Mouse (Mus musculus): ENCODE results near the gene Vipas39. TPM values are rescaled to one million over a fixed set of nuclear protein-coding genes. Genes with fewer than 3 reads are reported as not detected.
A peak's percentile ranks its signal among the peaks of the same experiment; 100 is the strongest.

Gene Vipas39
- total RNA-seq, 2 experiments from 2014 or later, result 28.9 to 29.8 TPM

GRCm38 (mm10) chr12:87201694-87202093, 64.4 kb downstream of the Vipas39 start:
- intact Hi-C loops (cut with DNase I), result no loop called here
- DNase-seq, result no peak

GRCm38 (mm10) chr12:87199973-87200586, 66.0 kb downstream of the Vipas39 start, which contains the start of gene Tmed8:
Gene Tmed8 (minus strand): TSS chr12:87200454.
- DNase-seq, result peak; percentile 83 to 86
- intact Hi-C loops (cut with DNase I), result loop anchor here (5.0 kb wide), 1 partner anchor 53 kb away; the partner anchor contains the start of genes Gstz1 and Pomt2

- intact Hi-C loops (cut with DNase I), result loop anchor here (5.0 kb wide), 1 partner anchor 52 kb away; the partner anchor contains the start of genes Gstz1 and Pomt2
- DNase-seq, result peak; percentile 36
Measured at GRCm38 (mm10) chr12:87199206-87199972, 66.7 kb downstream of the Vipas39 start, which contains the start of gene Samd15. Gene Samd15 (plus strand): TSS chr12:87199723.

GRCm38 (mm10) chr12:87198792-87199191, 67.3 kb downstream of the Vipas39 start:
- DNase-seq, result no peak
- intact Hi-C loops (cut with DNase I), result loop anchor here (5.0 kb wide), 1 partner anchor 51 kb away; the partner anchor contains the start of genes Gstz1 and Pomt2

GRCm38 (mm10) chr12:87196310-87196709, 69.7 kb downstream of the Vipas39 start:
- intact Hi-C loops (cut with DNase I), result loop anchor here (5.0 kb wide), 1 partner anchor 49 kb away; the partner anchor contains the start of genes Gstz1 and Pomt2
- no peak for DNase-seq

- no peak for DNase-seq
Measured at GRCm38 (mm10) chr12:87195069-87195468, 71.0 kb downstream of the Vipas39 start.

GRCm38 (mm10) chr12:87193008-87193407, 73.0 kb downstream of the Vipas39 start:
- intact Hi-C loops (cut with DNase I), result no loop called here
- no peak for DNase-seq

More at GRCm38 (mm10) chr12:87195069-87195468, 71.0 kb downstream of the Vipas39 start:
- intact Hi-C loops (cut with DNase I), result loop anchor here (5.0 kb wide), 1 partner anchor 48 kb away; the partner anchor contains the start of genes Gstz1 and Pomt2

Small RNA genes within 50 kb of the gene (microRNA-seq; reads per million reads assigned to microRNA genes)
- 0 reads per million in 2 experiments for gene Gm47293

Other genes starting within 250 kb of the Vipas39 start
- under 1 TPM in 1 of 2 experiments, not detected in 1; 0.07 TPM for gene Tmem63c, start 244.9 kb downstream of the Vipas39 start, total RNA-seq (2021)
- not detected for gene Ngb, start 163.7 kb downstream of the Vipas39 start, total RNA-seq (2021)
- gene Gstz1, start 119.1 kb downstream of the Vipas39 start, total RNA-seq (2021), result 10 to 100 TPM; 48.1 to 53.0 TPM
- gene Pomt2, start 118.3 kb downstream of the Vipas39 start, total RNA-seq (2021), result 10 to 100 TPM; 11.5 to 11.9 TPM
- gene Samd15, start 66.5 kb downstream of the Vipas39 start, total RNA-seq (2021), result under 1 TPM; 0.32 to 0.57 TPM
- gene Tmed8, start 65.8 kb downstream of the Vipas39 start, total RNA-seq (2021), result 1 to 10 TPM; 5.4 to 6.0 TPM
- gene Noxred1, start 27.5 kb downstream of the Vipas39 start, total RNA-seq (2021), result under 1 TPM; 0.33 to 0.66 TPM
- gene Ahsa1, start 223 bp upstream of the Vipas39 start, total RNA-seq (2021), result 100 to 1,000 TPM; 103 to 107 TPM
- under 1 TPM in 1 of 2 experiments, not detected in 1; 0.15 TPM for gene Ism2, start 33.4 kb upstream of the Vipas39 start, total RNA-seq (2021)
- gene Sptlc2, start 122.1 kb upstream of the Vipas39 start, total RNA-seq (2021), result 10 to 100 TPM; 39.4 to 43.5 TPM
- 100 to 1,000 TPM; 140 to 162 TPM for gene Slirp, start 177.6 kb upstream of the Vipas39 start, total RNA-seq (2021)
- 10 to 100 TPM; 11.2 to 12.9 TPM for gene Alkbh1, start 177.8 kb upstream of the Vipas39 start, total RNA-seq (2021)
- 10 to 100 TPM; 40.5 to 42.8 TPM for gene Snw1, start 206.0 kb upstream of the Vipas39 start, total RNA-seq (2021)
- not detected for gene Gm5788, start 228.5 kb upstream of the Vipas39 start, total RNA-seq (2021)
- gene Gm8300, start 248.1 kb upstream of the Vipas39 start, total RNA-seq (2021), result not detected